Mouse (Mus musculus) left cerebral cortex, postnatal 36 days (tissue): ENCODE results near the gene Olfr524. TPM values are rescaled to one million over a fixed set of nuclear protein-coding genes. Genes with fewer than 3 reads are reported as not detected.

Experiments used
- DNase-seq, 2 experiments: peaks; one replicate each; pipeline ENCODE4 v3.0.0; 2021 to 2022; ENCODE audit warnings: low spot score in 2 of 2, mixed read lengths in 1 of 2
- intact Hi-C: fragments of 180-260 bp; cut with DNase I; formaldehyde crosslinking; loops from one replicate; pipeline ENCODE4 v1.15.1; 2025
- total RNA-seq, 2 experiments: library from RNA; stranded (reverse); gene quantifications; 2 replicates each; pipeline ENCODE4 v1.2.3; 2021

Gene Olfr524
- total RNA-seq, 2 experiments from 2014 or later = not detected

- peak; percentile 9 to 18 for DNase-seq
- intact Hi-C loops = no loop called here
Observed at GRCm38 (mm10) chr7:140188391-140189328, 17.1 kb downstream of the Olfr524 start.

GRCm38 (mm10) chr7:140187721-140188390, 17.9 kb downstream of the Olfr524 start:
- peak; percentile 19 to 24 for DNase-seq
- intact Hi-C loops = no loop called here

GRCm38 (mm10) chr7:140186646-140187620, 18.8 kb downstream of the Olfr524 start:
- intact Hi-C loops = no loop called here

GRCm38 (mm10) chr7:140184206-140184605, 21.6 kb downstream of the Olfr524 start:
- intact Hi-C loops = no loop called here

More at GRCm38 (mm10) chr7:140186646-140187620, 18.8 kb downstream of the Olfr524 start:
- DNase-seq = peak; percentile 30 to 31

GRCm38 (mm10) chr7:140180692-140181091, 25.1 kb downstream of the Olfr524 start:
- DNase-seq = no peak
- intact Hi-C loops = no loop called here

More at GRCm38 (mm10) chr7:140184206-140184605, 21.6 kb downstream of the Olfr524 start:
- no peak for DNase-seq

- intact Hi-C loops = no loop called here
- DNase-seq = no peak
Observed at GRCm38 (mm10) chr7:140179176-140179575, 26.6 kb downstream of the Olfr524 start.

- intact Hi-C loops = no loop called here
- no peak for DNase-seq
Observed at GRCm38 (mm10) chr7:140172936-140173335, 32.8 kb downstream of the Olfr524 start, which contains the start of gene Olfr523. TSS of gene Olfr523 (plus strand) at chr7:140173217.

- DNase-seq = no peak
- intact Hi-C loops = no loop called here
Observed at GRCm38 (mm10) chr7:140170863-140171262, 34.9 kb downstream of the Olfr524 start.

- DNase-seq = no peak
- intact Hi-C loops = no loop called here
Observed at GRCm38 (mm10) chr7:140169386-140169785, 36.4 kb downstream of the Olfr524 start.

- intact Hi-C loops = no loop called here
- no peak for DNase-seq
Observed at GRCm38 (mm10) chr7:140167950-140168349, 37.8 kb downstream of the Olfr524 start.

- intact Hi-C loops = no loop called here
- no peak for DNase-seq
Observed at GRCm38 (mm10) chr7:140164664-140165063, 41.1 kb downstream of the Olfr524 start, which contains the start of gene Olfr522. TSS of gene Olfr522 (minus strand) at chr7:140164764.

- no peak for DNase-seq
- intact Hi-C loops = no loop called here
Observed at GRCm38 (mm10) chr7:140160363-140160762, 45.4 kb downstream of the Olfr524 start.

GRCm38 (mm10) chr7:140154218-140154927, 51.4 kb downstream of the Olfr524 start, which contains the start of gene Sprn:
TSS of gene Sprn (minus strand) at chr7:140154877.
- DNase-seq = peak; percentile 80 to 84
- intact Hi-C loops = loop anchor here (10.0 kb wide), 1 partner anchor 580 kb away; no protein-coding TSS in a partner anchor

GRCm38 (mm10) chr7:140153829-140154217, 51.9 kb downstream of the Olfr524 start:
- no peak for DNase-seq
- intact Hi-C loops = loop anchor here (2.0 to 10.0 kb wide), 2 partner anchors 581 to 675 kb away; no protein-coding TSS in a partner anchor

GRCm38 (mm10) chr7:140153383-140153782, 52.4 kb downstream of the Olfr524 start:
- intact Hi-C loops = loop anchor here (2.0 to 10.0 kb wide), 2 partner anchors 581 to 675 kb away; no protein-coding TSS in a partner anchor
- peak; percentile 66 to 69 for DNase-seq
